22 mouse cellular contexts compared by ENCODE assay signal in genomic region chr3:33211224-33211817, GRCm38 (mm10).
DNase-seq lines count a peak whose midpoint lies in the region; ATAC-seq lines count a peak whose summit lies in the region.
"Had no signal": no experiment of that assay in that cellular context is flagged by ENCODE, and none has a peak within 500 bp of the region (broad histone marks: within the 10 kb centered on the region; RNA-seq: fewer than 3 reads in every experiment).

No protein-coding gene starts in this region.

- ATAC-seq in forebrain, embryonic 13.5 days: peak; percentile 24; the same call in 1 of the 2 replicates
- 0 out of 2 replicates have a peak, but pooled peaks have one; percentile 61 for ATAC-seq in hindbrain, embryonic 16.5 days
- no peak; the same call in 1 of the 2 replicates for ATAC-seq in hindbrain, embryonic 14.5 days (ENCODE audit: low FRiP score)
- peak; percentile 59; the same call in 1 of the 2 replicates for ATAC-seq in neural tube, embryonic 15.5 days (ENCODE audit: low FRiP score)
- ATAC-seq: CD4-positive, CD25-positive, alpha-beta regulatory T cell, adult 4 months; intestine, embryonic 15.5 days had no signal

- DNase-seq in forebrain, embryonic 10.5 days (ENCODE audit: extremely low spot score, low spot score): no peak
- no peak for DNase-seq in hindbrain, embryonic 14.5 days (ENCODE audit: low spot score)
- DNase-seq in brain, adult 2 months (ENCODE audit: low read depth, low spot score): peak; percentile 52
- DNase-seq in lung, postnatal 10 days: no peak
- DNase-seq: adrenal gland, adult 8-10 months; adrenal gland, postnatal 36 days; B cell, adult 2 months; cerebellum, adult 11-12 months; cerebellum, adult 9-10 months; cerebellum, postnatal 25 days; gastrocnemius, adult 2 months; gastrocnemius, postnatal 25 days; kidney, adult 2 months had no signal

- H3K36me3 ChIP-seq in forebrain, embryonic 13.5 days (ENCODE audit: poor library complexity, severe bottlenecking): no peaks in the 10 kb centered on the region
- no peaks in the 10 kb centered on the region for H3K36me3 ChIP-seq in forebrain, embryonic 10.5 days (replicated peaks)
- H3K36me3 ChIP-seq in hindbrain, embryonic 16.5 days (ENCODE audit: control insufficient read depth, insufficient read depth, low read length): no peaks in the 10 kb centered on the region
- no peaks in the 10 kb centered on the region for H3K36me3 ChIP-seq in hindbrain, embryonic 14.5 days (replicated peaks; ENCODE audit: control insufficient read depth, insufficient read depth)
- H3K36me3 ChIP-seq in neural tube, embryonic 15.5 days: no peaks in the 10 kb centered on the region
- H3K36me3 ChIP-seq: embryonic facial prominence, embryonic 13.5 days; G1E; heart, embryonic 12.5 days; hindbrain, embryonic 10.5 days; intestine, embryonic 15.5 days had no signal

- WGBS in forebrain, embryonic 13.5 days: 69% methylated on average over 4 of the region's 4 CpGs
- WGBS in forebrain, embryonic 10.5 days: 81% methylated on average over 4 of the region's 4 CpGs
- 66% methylated on average over 4 of the region's 4 CpGs for WGBS in hindbrain, embryonic 16.5 days
- WGBS in hindbrain, embryonic 14.5 days: 81% methylated on average over 4 of the region's 4 CpGs
- WGBS in neural tube, embryonic 15.5 days: 69% methylated on average over 4 of the region's 4 CpGs

- no peak overlapping the region for H3K9ac ChIP-seq in forebrain, embryonic 13.5 days
- no peak overlapping the region for H3K9ac ChIP-seq in hindbrain, embryonic 16.5 days (ENCODE audit: low read depth, low read length)
- no peak overlapping the region for H3K9ac ChIP-seq in hindbrain, embryonic 14.5 days
- H3K9ac ChIP-seq in neural tube, embryonic 15.5 days (replicated peaks): no peak overlapping the region
- H3K9ac ChIP-seq: embryonic facial prominence, embryonic 13.5 days; heart, embryonic 12.5 days; intestine, embryonic 15.5 days had no signal

- no peaks in the 10 kb centered on the region for H3K9me3 ChIP-seq in forebrain, embryonic 13.5 days (replicated peaks)
- no peaks in the 10 kb centered on the region for H3K9me3 ChIP-seq in forebrain, embryonic 10.5 days
- H3K9me3 ChIP-seq in hindbrain, embryonic 16.5 days (ENCODE audit: control insufficient read depth, low read length): no peaks in the 10 kb centered on the region
- H3K9me3 ChIP-seq in hindbrain, embryonic 14.5 days (ENCODE audit: control insufficient read depth, low read length): no peaks in the 10 kb centered on the region
- H3K9me3 ChIP-seq in neural tube, embryonic 15.5 days (replicated peaks): no peaks in the 10 kb centered on the region
- H3K9me3 ChIP-seq: embryonic facial prominence, embryonic 13.5 days; G1E; heart, embryonic 12.5 days; hindbrain, embryonic 10.5 days; intestine, embryonic 15.5 days had no signal

- H3K27me3 ChIP-seq in forebrain, embryonic 13.5 days: no peaks in the 10 kb centered on the region
- H3K27me3 ChIP-seq in forebrain, embryonic 10.5 days (ENCODE audit: poor library complexity, severe bottlenecking): no peaks in the 10 kb centered on the region
- no peaks in the 10 kb centered on the region for H3K27me3 ChIP-seq in hindbrain, embryonic 16.5 days (replicated peaks; ENCODE audit: control insufficient read depth, insufficient read depth, low read length)
- no peaks in the 10 kb centered on the region for H3K27me3 ChIP-seq in hindbrain, embryonic 14.5 days (ENCODE audit: control insufficient read depth, insufficient read depth, low read length)
- H3K27me3 ChIP-seq in neural tube, embryonic 15.5 days (replicated peaks): no peaks in the 10 kb centered on the region
- H3K27me3 ChIP-seq: embryonic facial prominence, embryonic 13.5 days; heart, embryonic 12.5 days; intestine, embryonic 15.5 days had no signal

- H3K4me1 ChIP-seq in forebrain, embryonic 13.5 days: no peaks in the 10 kb centered on the region
- no peaks in the 10 kb centered on the region for H3K4me1 ChIP-seq in forebrain, embryonic 10.5 days
- H3K4me1 ChIP-seq in hindbrain, embryonic 16.5 days (ENCODE audit: control insufficient read depth, insufficient read depth, low read depth, low read length): no peaks in the 10 kb centered on the region
- H3K4me1 ChIP-seq in hindbrain, embryonic 14.5 days (replicated peaks; ENCODE audit: control insufficient read depth, insufficient read depth, low read length): no peaks in the 10 kb centered on the region
- no peaks in the 10 kb centered on the region for H3K4me1 ChIP-seq in neural tube, embryonic 15.5 days
- H3K4me1 ChIP-seq: embryonic facial prominence, embryonic 13.5 days; heart, embryonic 12.5 days; hindbrain, embryonic 10.5 days; intestine, embryonic 15.5 days had no signal

- no peak overlapping the region for H3K4me2 ChIP-seq in forebrain, embryonic 13.5 days
- no peak overlapping the region for H3K4me2 ChIP-seq in hindbrain, embryonic 16.5 days (ENCODE audit: low read length)
- no peak overlapping the region for H3K4me2 ChIP-seq in hindbrain, embryonic 14.5 days (replicated peaks)
- H3K4me2 ChIP-seq in neural tube, embryonic 15.5 days: no peak overlapping the region
- H3K4me2 ChIP-seq: embryonic facial prominence, embryonic 13.5 days; heart, embryonic 12.5 days; intestine, embryonic 15.5 days had no signal

- H3K4me3 ChIP-seq in forebrain, embryonic 13.5 days: no peak overlapping the region
- H3K4me3 ChIP-seq in forebrain, embryonic 10.5 days: no peak overlapping the region
- no peak overlapping the region for H3K4me3 ChIP-seq in hindbrain, embryonic 16.5 days (ENCODE audit: low read length)
- H3K4me3 ChIP-seq in hindbrain, embryonic 14.5 days (replicated peaks; ENCODE audit: low read length): no peak overlapping the region
- H3K4me3 ChIP-seq in neural tube, embryonic 15.5 days (replicated peaks): no peak overlapping the region
- H3K4me3 ChIP-seq: embryonic facial prominence, embryonic 13.5 days; gastrocnemius, adult 2 months; heart, embryonic 12.5 days; hindbrain, embryonic 10.5 days; intestine, embryonic 15.5 days had no signal

- H3K27ac ChIP-seq in forebrain, embryonic 13.5 days: no peak overlapping the region
- H3K27ac ChIP-seq in forebrain, embryonic 10.5 days: no peak overlapping the region
- H3K27ac ChIP-seq in hindbrain, embryonic 16.5 days (ENCODE audit: low read depth, low read length): no peak overlapping the region
- no peak overlapping the region for H3K27ac ChIP-seq in hindbrain, embryonic 14.5 days
- 0 out of 2 replicates have a peak overlapping the region, but pooled peaks have one; percentile 3 for H3K27ac ChIP-seq in neural tube, embryonic 15.5 days (replicated peaks)
- H3K27ac ChIP-seq: embryonic facial prominence, embryonic 13.5 days; gastrocnemius, adult 2 months; hindbrain, embryonic 10.5 days; intestine, embryonic 15.5 days had no signal
